Mouse (Mus musculus): Measurements from ENCODE around the gene Fam19a2.

DNA sequence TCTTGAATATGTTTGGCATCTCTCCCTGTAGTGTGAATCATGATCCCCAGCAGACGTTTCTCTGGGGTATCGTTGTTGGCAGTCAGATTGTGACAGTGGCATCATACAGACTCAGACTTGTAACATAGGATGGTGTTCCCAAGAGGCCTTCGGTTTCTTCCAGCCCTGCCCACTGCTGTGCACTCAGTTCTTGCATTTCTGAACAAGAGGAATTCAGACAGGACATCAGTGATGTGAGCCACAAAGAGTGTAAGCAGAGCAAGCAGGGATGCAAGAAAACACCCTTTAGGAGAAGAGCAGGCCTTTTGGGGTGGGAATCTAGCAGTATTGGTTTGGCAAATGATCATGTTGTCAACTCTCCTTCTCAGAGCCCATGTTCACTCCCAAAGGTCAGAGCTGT is 489.0 kb downstream of the Fam19a2 start:
- TF ChIP-seq CTCF (IDR thresholded peaks at IDR 0.05; ENCODE audit: low read depth) (no peak), EP300 (IDR thresholded peaks at IDR 0.05; ENCODE audit: low read depth) (no peak)
